Mouse (Mus musculus): Measurements from ENCODE around the gene Ugt1a7c. TPM values are rescaled to one million over a fixed set of nuclear protein-coding genes. Genes with fewer than 3 reads are reported as not detected.
"Not testable (repeated sequence)": the region's sequence is repeated elsewhere in the genome, so short reads cannot be mapped to it uniquely, and the experiment has no call there.

Gene Ugt1a7c
- polyA plus RNA-seq, 1 experiment from 2014 or later: 57.4 TPM

- not testable (repeated sequence) for H3K27ac ChIP-seq (ENCODE audit: low read depth, low read length); H3K9me3 ChIP-seq (ENCODE audit: control insufficient read depth); H3K9ac ChIP-seq (ENCODE audit: low read depth, low read length); H3K36me3 ChIP-seq (ENCODE audit: control insufficient read depth, insufficient read depth); H3K4me1 ChIP-seq (replicated peaks; ENCODE audit: control insufficient read depth, insufficient read depth, low read length); H3K4me3 ChIP-seq (ENCODE audit: low read depth, low read length); H3K4me2 ChIP-seq (replicated peaks; ENCODE audit: low read depth); H3K27me3 ChIP-seq (replicated peaks; ENCODE audit: control insufficient read depth, insufficient read depth, low read length)
- TF ChIP-seq CTCF (IDR thresholded peaks at IDR 0.05; ENCODE audit: low read depth): peak; percentile 64
- 17% methylated on average over 4 of the region's 4 CpGs for WGBS
- peak; percentile 54 for ATAC-seq
Observed at GRCm38 (mm10) chr1:88120550-88120949, 25.7 kb downstream of the Ugt1a7c start.

- H3K36me3 ChIP-seq (ENCODE audit: control insufficient read depth, insufficient read depth); H3K27me3 ChIP-seq (replicated peaks; ENCODE audit: control insufficient read depth, insufficient read depth, low read length); H3K27ac ChIP-seq (ENCODE audit: low read depth, low read length); H3K9ac ChIP-seq (ENCODE audit: low read depth, low read length); H3K4me2 ChIP-seq (replicated peaks; ENCODE audit: low read depth); H3K9me3 ChIP-seq (ENCODE audit: control insufficient read depth); H3K4me1 ChIP-seq (replicated peaks; ENCODE audit: control insufficient read depth, insufficient read depth, low read length); H3K4me3 ChIP-seq (ENCODE audit: low read depth, low read length); ATAC-seq: not testable (repeated sequence)
- WGBS: no CpG with 5 or more reads among the region's 1 CpGs
- TF ChIP-seq CTCF (IDR thresholded peaks at IDR 0.05; ENCODE audit: low read depth): peak; percentile 67
Observed at GRCm38 (mm10) chr1:88121521-88121920, 26.7 kb downstream of the Ugt1a7c start.

- H3K4me2 ChIP-seq (replicated peaks; ENCODE audit: low read depth); H3K4me3 ChIP-seq (ENCODE audit: low read depth, low read length); H3K9ac ChIP-seq (ENCODE audit: low read depth, low read length); H3K27ac ChIP-seq (ENCODE audit: low read depth, low read length); H3K9me3 ChIP-seq (ENCODE audit: control insufficient read depth); ATAC-seq; H3K4me1 ChIP-seq (replicated peaks; ENCODE audit: control insufficient read depth, insufficient read depth, low read length); H3K36me3 ChIP-seq (ENCODE audit: control insufficient read depth, insufficient read depth); H3K27me3 ChIP-seq (replicated peaks; ENCODE audit: control insufficient read depth, insufficient read depth, low read length): not testable (repeated sequence)
- TF ChIP-seq CTCF (IDR thresholded peaks at IDR 0.05; ENCODE audit: low read depth): peak; percentile 55
- 81% methylated on average over 4 of the region's 4 CpGs for WGBS
Observed at GRCm38 (mm10) chr1:88125827-88126360, 31.0 kb downstream of the Ugt1a7c start.

- not testable (repeated sequence) for H3K4me2 ChIP-seq (replicated peaks; ENCODE audit: low read depth); H3K36me3 ChIP-seq (ENCODE audit: control insufficient read depth, insufficient read depth); H3K4me1 ChIP-seq (replicated peaks; ENCODE audit: control insufficient read depth, insufficient read depth, low read length); ATAC-seq; H3K4me3 ChIP-seq (ENCODE audit: low read depth, low read length); H3K9ac ChIP-seq (ENCODE audit: low read depth, low read length); H3K9me3 ChIP-seq (ENCODE audit: control insufficient read depth); H3K27me3 ChIP-seq (replicated peaks; ENCODE audit: control insufficient read depth, insufficient read depth, low read length); H3K27ac ChIP-seq (ENCODE audit: low read depth, low read length)
- 76% methylated on average over 2 of the region's 2 CpGs for WGBS
Observed at GRCm38 (mm10) chr1:88129091-88129490, 34.2 kb downstream of the Ugt1a7c start.

- H3K4me3 ChIP-seq (ENCODE audit: low read depth, low read length); H3K4me1 ChIP-seq (replicated peaks; ENCODE audit: control insufficient read depth, insufficient read depth, low read length); H3K36me3 ChIP-seq (ENCODE audit: control insufficient read depth, insufficient read depth); H3K4me2 ChIP-seq (replicated peaks; ENCODE audit: low read depth); H3K9ac ChIP-seq (ENCODE audit: low read depth, low read length); H3K27ac ChIP-seq (ENCODE audit: low read depth, low read length); H3K9me3 ChIP-seq (ENCODE audit: control insufficient read depth); H3K27me3 ChIP-seq (replicated peaks; ENCODE audit: control insufficient read depth, insufficient read depth, low read length): not testable (repeated sequence)
- WGBS: 28% methylated on average over 1 of the region's 1 CpGs
- peak; percentile 70 for ATAC-seq
Observed at GRCm38 (mm10) chr1:88130223-88130622, 35.4 kb downstream of the Ugt1a7c start.

GRCm38 (mm10) chr1:88133908-88134456 is 39.1 kb downstream of the Ugt1a7c start:
- 27% methylated on average over 3 of the region's 3 CpGs for WGBS
- Histone ChIP-seq H3K9me3 (ENCODE audit: control insufficient read depth) (no peaks in the 10 kb centered on the region), H3K4me1 (replicated peaks; ENCODE audit: control insufficient read depth, insufficient read depth, low read length) (peaks cover 5% of the 10 kb centered on the region; the same call in 1 of the 2 replicates), H3K27ac (ENCODE audit: low read depth, low read length) (peak overlapping the region; percentile 22), H3K4me2 (replicated peaks; ENCODE audit: low read depth) (no peak overlapping the region), H3K36me3 (ENCODE audit: control insufficient read depth, insufficient read depth) (no peaks in the 10 kb centered on the region), H3K9ac (ENCODE audit: low read depth, low read length) (no peak overlapping the region), H3K27me3 (replicated peaks; ENCODE audit: control insufficient read depth, insufficient read depth, low read length) (no peaks in the 10 kb centered on the region), H3K4me3 (ENCODE audit: low read depth, low read length) (no peak overlapping the region)
- ATAC-seq: no peak
- TF ChIP-seq CTCF (IDR thresholded peaks at IDR 0.05; ENCODE audit: low read depth): no peak

GRCm38 (mm10) chr1:88134457-88135011 is 39.7 kb downstream of the Ugt1a7c start, which contains the start of gene Ugt1a6a:
Gene Ugt1a6a, plus strand, starts transcription at chr1:88134809.
- not testable (repeated sequence) for H3K9ac ChIP-seq (ENCODE audit: low read depth, low read length); H3K4me2 ChIP-seq (replicated peaks; ENCODE audit: low read depth); H3K36me3 ChIP-seq (ENCODE audit: control insufficient read depth, insufficient read depth); H3K4me3 ChIP-seq (ENCODE audit: low read depth, low read length); H3K9me3 ChIP-seq (ENCODE audit: control insufficient read depth); H3K27me3 ChIP-seq (replicated peaks; ENCODE audit: control insufficient read depth, insufficient read depth, low read length); H3K4me1 ChIP-seq (replicated peaks; ENCODE audit: control insufficient read depth, insufficient read depth, low read length)
- H3K27ac ChIP-seq (ENCODE audit: low read depth, low read length): peak within 1 kb of the TSS; percentile 22
- 11% methylated on average over 5 of the region's 5 CpGs for WGBS
- ATAC-seq: peak; percentile 49

GRCm38 (mm10) chr1:88135229-88135904 is 40.5 kb downstream of the Ugt1a7c start:
- H3K9me3 ChIP-seq (ENCODE audit: control insufficient read depth); H3K4me1 ChIP-seq (replicated peaks; ENCODE audit: control insufficient read depth, insufficient read depth, low read length); H3K9ac ChIP-seq (ENCODE audit: low read depth, low read length); H3K4me2 ChIP-seq (replicated peaks; ENCODE audit: low read depth); H3K4me3 ChIP-seq (ENCODE audit: low read depth, low read length); H3K36me3 ChIP-seq (ENCODE audit: control insufficient read depth, insufficient read depth); ATAC-seq; H3K27ac ChIP-seq (ENCODE audit: low read depth, low read length); H3K27me3 ChIP-seq (replicated peaks; ENCODE audit: control insufficient read depth, insufficient read depth, low read length): not testable (repeated sequence)
- 79% methylated on average over 5 of the region's 6 CpGs for WGBS
